Mouse (Mus musculus) layer of hippocampus, adult 8-10 months (tissue): Measurements from ENCODE around the gene C8g. TPM values are rescaled to one million over a fixed set of nuclear protein-coding genes. Genes with fewer than 3 reads are reported as not detected.
A peak's percentile ranks its signal among the peaks of the same experiment; 100 is the strongest.

ENCODE experiments used
- DNase-seq, 2 experiments: peaks; one replicate each; pipeline ENCODE4 v3.0.0; 2022; ENCODE audit warnings: low spot score in 2 of 2
- total RNA-seq, 4 experiments: library from RNA; stranded (reverse); gene quantifications; 2 replicates each; pipeline ENCODE4 v1.2.4; 2022

The C8g gene
- total RNA-seq, 4 experiments from 2014 or later: 0.77 to 1.4 (median 1.2) TPM

DNA sequence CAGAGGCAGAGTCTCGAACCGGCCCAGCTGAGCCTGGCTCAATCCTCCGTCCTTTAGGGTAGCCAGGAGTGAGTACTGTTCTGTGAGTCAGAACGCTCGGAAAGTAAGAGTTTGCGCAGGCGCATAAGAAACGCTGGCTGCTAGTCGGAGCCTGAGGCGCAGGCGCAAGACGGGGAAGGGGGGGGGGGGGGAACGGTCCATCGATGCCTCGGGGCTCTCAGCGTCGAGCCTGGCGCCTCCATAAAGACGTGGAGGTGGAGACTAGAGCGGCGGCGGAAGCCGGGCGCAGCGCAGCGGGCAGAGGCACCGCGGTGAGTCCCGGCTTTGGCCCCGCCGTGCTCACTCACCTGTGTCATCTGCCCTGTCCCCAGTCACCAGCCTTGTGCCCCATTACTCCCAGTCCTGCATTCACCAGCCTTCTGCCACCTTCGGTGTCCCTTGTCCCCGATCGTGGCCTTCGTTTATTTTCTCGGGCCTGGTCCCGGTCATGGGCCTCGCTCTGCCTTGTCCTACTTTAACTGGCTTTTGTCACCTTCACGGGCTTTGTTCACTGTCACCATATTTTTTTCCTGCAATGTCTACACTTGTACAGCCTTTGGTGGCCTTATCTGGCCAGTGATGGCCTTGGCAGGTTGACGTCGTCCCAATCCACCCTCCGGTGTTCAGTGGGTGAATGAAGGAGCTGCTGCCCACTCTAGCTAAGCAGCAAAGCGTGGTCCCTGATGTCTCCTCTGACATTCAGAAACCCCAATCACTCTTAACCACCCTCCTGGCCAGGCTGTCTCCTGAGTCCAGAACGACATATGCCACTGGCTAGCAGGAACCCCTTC lies 728 bp downstream of the C8g start, which contains the start of gene Fbxw5:
Gene Fbxw5 (plus strand): TSS at position 175 of the 830 bp plus-strand sequence.
- DNase-seq: peak; percentile 72 to 80

DNA sequence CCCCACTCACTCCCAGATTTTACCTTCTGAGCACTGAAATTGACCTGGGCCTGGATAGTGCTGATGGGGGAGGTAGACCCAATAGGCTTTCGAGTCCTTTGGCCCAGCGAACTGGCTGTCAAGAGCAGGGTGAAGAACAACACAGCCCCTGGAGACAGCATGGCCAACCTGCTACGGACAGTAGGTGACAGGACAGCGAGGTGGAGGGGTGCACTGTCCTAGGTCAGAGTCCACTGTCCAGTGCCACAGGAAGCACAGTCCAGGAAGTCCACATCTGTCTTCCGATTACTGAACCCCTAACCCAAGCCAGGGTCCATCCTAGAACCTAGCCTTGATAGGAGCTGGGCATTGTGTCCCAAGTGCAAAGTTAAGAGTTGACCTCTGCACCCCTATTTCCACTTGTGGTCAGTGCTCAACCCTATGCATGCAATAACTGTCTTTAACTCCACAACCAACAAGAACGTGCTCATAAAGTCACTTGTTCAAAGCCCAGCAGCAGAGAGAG lies 1.4 kb downstream of the C8g start:
- no peak for DNase-seq

DNA sequence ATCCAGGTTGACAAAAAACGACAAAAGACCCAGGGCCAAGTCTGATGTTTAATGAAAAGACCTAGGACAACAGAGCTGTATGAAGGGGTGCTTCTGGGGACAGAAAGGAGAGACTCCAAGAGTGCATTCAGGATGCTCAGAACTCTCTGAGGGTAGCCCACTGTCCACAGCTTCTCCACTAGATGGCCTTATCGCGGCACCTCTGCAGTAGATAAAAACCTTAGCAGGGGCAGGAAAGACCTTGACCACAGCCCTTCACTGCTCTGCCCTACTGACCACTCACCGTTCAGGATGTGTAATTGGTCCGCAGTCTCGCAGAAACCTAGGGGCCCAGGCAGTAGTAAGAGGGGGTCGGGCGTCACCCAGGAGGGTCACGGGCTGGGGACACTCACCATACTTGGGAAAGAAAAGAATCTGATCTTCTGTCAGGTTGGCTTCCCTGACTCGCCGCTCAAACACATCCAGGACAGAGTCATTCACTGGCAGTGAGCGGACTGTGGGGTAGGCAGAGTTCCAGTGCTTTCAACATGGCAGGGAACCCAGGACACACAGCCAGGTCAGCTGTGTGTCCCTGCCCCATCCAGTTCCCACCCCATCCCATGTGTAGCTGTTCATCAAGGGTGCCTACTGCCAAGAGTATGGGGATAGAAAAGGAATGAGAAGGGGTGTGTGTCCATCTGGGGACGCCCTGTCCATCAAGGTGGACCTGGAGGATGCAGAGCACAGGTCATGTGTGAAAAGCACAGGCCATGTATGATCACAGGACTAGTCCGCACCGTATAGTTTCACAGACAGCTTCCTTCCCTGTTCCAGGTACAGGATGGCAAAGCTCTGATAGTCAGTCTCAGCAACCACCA lies 2.7 kb downstream of the C8g start:
- no peak for DNase-seq

DNA sequence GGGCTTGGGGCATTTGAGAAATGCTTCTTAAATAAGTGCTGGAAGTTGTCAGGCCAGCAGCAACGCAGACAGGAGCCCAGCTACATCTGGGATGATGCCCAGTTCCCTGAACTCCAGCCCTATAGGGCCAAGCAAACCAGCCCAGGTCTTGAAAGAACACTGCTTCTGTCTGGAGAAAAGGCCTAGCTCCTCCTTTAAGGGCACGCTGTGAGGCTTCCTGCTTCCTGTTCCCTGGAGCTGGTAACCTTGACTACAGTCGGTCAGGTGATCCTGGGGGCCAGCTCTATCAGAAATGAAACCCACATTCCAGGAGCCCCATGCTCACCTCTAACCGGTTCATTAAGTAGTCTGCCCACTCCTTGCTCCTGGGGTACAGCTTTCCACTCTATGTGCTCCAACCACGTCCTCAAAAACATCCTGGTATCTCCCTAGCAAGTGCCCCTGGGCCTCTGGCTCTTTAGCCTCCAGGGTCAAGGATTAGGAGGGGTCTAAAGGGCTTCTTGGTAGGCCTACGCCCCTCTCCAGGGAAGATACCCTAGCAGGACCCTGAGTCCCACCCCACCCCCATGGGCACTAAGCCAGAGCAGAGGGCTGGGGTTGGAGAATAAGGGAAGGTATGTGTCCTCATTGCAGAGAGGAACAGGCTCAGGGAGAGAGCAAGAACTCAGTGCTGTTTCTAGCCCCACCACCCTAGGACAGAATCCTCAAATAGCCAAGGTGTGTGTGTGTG lies 3.5 kb downstream of the C8g start:
- DNase-seq: no peak

DNA sequence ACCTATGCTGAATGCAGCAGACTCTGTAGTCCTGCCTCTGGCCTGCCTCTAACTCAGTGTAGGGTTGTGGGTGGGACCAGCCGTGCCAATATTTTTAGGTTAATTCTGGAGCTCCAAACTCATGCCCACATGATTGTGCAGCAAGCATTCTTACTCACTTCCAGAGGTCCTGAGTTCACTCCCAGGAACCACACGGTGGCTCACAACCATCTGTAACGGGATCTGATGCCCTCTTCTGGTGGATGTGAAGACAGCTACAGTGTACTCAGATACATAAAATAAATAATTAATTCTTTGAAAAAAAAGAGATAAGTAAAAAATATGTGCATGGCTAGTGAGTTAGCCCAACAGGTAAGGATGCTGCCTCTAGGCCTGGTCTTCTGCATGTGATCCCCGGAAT lies 5.1 kb downstream of the C8g start:
- DNase-seq: no peak

DNA sequence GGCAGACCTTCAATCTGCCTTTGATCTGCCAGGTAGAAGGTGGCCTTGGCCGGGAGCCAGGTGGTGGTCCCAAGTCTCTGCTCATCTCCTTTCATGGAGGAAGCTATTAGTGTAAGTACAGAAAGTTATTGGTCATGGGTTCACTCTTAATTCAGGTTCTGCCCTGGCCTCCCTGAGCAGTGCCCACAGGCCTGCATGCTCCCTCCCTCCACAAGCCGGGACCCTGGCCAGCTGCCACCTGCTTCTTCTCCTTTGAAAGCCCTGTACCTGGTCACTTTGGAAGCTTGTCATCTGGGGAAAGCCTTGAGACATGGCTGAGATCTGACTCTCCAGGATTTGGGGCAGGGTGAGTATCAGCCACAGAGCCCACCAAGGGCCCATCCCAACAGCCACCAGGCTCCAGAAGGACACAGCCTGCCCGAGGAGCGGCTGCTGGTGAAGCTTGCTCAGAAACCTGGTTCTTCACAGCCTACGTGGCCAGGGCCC lies 8.0 kb downstream of the C8g start, which contains the start of gene Lcn12:
Gene Lcn12 (minus strand): TSS at position 436 of the 486 bp plus-strand sequence.
- DNase-seq: no peak

DNA sequence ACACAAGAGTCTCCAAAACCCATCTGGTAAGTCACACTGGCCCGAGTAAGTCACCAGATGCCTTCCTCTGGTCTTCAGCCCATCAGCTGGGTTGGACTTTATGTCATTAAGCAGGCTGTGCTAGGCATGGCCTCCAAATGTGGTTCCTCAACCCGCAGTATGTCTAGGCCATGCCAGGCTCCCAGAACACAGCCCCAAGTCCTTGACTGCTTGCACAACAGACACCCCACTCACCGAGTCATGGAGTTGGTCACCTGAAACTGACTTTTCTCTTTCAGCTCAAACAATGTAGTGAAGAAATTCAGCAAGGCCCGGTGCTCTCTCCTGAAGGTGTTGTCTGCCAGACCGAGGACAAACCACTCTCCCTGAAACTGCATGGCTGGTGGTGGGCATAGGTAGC lies 8.5 kb downstream of the C8g start:
- no peak for DNase-seq

DNA sequence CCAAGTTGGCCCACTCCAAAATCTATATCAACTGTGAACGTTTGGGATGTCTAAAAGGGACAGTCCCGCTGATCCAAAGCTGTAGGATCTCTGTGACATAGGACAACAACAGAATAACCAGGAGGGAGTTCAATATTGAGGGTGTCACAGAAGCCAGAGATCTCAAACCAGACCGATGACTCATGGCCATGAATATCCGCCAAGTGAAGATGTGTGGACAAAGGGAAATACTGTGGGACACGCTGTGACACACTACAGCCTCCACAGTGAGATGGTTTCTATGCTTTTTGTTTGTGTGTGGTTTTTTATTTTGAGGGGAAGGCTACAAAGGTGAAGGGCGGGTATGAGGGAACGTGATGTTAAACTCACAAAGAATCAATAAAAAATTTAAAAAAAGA lies 12.8 kb downstream of the C8g start:
- DNase-seq: no peak

DNA sequence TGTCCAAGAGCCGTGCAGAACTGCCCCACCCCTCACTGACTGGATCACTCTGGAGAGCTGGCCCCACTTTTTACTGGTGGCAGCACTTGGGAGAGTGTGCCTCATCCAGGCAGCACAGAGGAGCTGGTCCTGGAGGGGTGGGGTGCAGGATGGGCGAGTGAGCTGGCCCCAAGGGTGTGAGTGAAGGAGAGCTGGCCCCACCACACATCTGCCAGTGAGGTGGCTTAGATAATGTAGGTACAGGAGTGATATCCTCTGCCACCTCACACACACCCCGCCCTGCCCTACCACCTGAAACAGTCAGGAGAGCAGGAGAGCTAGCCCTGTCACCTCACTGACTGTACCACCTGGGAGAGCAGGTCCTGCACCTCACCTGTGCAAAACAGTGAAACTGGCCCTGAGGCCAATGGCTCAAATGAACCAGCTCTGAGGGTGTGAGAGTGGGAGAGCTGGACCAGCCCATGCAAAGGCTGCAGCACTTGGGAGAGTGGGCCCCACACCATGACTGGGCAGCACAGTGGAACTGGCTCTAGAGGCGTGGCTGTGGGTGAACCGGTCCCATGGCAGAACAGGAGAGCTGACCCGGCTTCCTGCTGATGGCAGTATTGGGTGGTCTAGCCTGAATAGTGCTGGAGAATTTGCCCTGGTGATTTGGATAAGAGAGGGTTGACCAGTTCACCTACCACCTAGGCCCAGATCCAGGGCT lies 13.4 kb downstream of the C8g start:
- no peak for DNase-seq

DNA sequence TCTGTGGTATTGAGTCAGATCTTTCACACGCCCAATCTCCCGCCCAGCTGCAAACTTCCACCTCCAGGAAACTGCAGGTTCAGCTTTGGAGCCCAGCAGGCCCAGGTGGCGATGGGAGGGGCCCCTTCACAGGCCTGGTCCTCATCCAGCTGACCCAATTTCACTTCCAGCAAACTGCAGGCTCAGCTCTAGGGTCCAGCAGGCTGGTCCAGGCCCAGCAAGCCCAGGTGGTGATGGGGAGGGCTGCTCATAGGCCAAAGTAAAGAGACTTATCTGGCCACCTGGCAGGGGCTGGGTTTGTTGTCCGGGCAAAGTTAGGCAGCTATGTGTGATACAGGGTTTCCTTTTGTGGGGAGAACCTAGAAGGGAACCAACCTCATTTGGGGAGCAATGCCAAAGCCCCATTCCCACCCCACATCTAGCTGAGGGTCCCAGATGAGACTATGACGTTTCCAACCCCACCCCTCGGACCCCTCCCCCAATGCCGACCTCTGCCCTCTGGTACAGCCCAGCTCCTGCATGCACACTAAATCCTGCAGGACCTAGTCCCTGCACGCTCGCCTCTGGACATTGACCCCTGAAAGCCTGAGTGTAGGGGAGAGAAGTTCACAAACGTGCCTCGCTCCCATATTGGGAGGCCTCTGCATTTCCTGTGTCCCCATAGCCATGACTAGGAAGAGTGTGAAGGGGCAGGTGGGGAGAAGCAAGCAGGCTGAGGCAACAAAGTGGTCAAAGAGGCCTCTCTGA lies 16.4 kb downstream of the C8g start:
- no peak for DNase-seq

DNA sequence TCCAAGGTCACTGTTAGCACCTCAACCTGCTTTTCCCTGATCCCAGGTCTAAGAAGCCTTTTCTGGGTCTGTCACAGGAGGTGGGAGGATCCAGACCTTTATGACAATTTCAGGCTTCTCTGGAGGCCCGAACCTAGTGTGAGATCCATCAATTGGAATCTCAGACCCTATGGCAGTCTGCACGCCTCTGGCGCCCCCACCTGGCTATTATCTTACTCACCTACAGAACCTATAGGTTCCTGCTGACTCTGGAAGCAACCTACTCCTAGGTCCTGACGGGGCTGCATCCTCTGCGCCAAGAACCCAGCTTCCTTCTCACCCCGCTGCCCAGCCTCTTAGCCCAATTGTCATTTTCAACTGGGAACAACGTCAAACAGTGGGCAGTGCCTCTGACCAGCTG lies 18.6 kb downstream of the C8g start:
- DNase-seq: no peak

DNA sequence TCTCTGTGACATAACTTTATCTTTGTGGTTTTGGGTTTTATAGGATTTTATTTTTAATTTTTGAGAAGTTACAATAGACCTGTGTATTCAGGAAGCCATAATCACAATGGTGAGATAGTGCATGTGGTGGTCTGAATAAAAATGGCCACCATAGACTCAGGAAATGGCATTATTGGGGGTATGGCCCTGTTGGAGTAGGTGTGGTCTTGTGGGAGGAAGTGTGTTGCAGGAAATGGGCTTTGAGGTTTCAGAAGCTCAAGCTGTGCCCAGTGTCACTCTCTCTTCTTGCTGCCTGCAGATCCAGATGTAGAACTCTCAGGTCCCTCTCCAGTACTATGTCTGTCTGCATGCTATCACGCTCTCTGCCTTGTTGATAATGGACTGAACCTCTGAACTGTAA lies 21.0 kb downstream of the C8g start:
- no peak for DNase-seq

DNA sequence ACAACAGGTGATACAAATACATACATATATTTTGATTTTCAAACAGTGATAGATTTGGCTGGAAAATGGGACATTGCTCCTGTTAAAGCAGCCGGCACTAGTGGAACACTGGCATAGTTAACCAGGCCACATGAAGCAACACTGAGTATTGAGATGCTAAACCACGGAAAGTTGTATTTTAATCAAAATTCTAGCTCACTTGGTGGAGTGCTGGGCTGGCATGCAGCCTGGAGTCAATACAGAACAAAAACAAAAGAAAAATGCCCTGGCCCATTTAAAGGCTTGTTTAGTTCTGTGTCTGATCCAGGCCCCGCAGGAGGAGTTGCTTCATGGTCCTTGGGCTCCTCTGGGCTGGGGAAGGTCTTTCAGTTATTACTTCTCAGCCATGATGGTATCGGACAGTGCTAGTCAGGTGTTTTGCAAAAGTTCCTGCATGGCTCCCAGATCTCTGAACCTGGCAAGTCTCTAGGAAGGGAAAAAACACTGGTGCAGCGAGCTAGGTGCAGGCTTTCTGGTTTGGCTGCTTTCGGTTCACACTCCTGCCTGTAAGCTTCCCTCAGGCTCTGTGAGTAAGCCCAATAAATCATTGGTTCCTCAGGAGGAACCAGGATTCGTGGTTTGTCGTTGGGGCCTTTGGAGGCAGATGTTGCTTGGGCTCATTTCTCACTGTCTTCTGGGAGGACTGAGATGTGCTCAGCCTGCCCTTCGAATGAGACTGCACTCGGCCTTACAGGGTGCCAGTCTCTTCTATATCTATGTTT lies 21.8 kb downstream of the C8g start:
- no peak for DNase-seq

DNA sequence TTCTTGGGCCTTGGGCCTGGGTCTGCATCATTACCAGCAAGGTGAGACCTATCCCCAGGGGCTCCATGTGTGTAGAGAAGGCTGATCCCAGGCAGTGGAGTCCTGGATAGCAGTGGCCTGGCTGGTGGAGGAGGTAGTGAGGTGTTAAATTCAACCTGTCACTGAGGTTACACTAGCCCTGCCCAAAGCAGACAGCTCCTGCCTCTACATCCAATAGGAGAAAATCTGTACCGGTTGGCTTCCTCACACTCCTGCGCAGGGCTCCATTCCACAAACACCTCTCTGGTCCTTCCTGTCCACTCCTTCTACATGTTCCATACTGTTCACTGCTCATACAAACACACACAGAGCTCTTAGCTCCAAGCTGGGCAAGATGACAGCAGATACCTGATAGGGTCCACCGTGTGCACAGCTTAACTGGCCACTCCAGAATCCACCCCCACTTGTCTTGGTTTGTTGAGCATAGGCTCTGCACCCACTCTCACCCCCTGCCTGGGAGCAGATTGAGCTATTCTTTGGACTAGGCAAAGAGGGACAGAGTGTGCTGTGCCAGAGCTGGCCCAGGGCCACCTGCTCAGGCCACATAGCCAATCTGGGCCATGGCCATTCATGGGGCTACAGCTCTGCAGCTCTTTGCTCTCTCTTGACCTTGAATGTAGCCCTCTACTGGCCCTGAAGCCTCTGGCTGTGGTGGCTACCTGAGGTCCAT lies 23.4 kb downstream of the C8g start:
- peak; percentile 59 to 71 for DNase-seq

DNA sequence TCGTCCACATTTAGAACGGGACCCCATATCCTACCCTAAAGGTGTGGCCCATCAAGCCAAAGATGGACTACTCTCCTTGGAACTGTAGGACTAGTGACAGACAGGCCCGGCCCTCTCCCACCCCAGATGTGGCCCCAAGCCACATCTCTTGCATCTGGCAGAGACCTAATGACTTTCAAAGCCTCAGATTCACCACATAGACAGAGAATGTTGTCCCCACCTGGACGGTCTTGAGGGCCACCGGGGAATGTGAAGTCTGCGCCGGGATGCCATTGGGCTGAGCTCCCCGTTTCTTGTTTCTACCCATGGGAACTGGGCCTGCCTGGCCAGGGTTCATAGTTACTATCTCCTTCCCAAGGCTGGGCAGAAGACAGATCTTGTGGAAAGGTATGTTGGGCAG lies 24.0 kb downstream of the C8g start:
- DNase-seq: no peak

DNA sequence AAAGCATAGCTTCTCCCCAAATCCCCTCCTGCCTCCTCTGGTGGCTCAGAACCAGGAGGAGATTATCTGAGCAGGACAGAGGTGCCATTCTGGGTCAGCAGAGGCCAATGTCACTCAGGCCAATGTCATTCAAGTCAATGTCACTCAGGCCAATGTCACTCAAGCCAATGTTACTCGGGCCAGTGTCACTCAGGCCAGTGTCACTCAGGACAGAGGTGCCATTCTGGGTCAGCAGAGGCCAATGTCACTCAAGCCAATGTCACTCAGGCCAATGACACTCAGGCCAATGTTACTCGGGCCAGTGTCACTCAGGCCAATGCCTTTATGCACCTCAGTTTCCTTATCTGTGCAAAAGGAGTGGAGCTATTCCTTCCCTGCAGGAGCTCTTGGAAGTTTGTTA lies 29.0 kb downstream of the C8g start:
- DNase-seq: no peak

DNA sequence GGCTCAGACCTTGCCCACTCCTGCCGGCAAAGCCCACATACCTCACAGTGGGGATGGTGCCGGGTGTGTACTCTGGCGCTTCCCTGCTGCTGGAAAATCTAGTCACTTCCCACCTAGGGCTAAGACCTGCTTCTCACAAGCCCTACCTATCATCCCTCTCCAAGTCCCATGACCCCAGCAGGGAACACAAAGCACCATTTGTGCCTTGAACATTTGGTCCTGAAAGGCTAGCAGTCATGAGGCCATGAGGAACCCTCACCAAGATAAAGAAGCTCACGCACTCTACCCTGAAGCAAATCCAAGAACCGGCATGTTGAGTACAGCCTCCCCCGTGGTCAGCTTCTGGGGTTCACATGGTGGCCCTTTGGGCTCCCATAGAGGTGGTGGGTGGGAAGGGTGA lies 31.6 kb downstream of the C8g start, which contains the start of gene Ptgds:
Gene Ptgds (minus strand): TSS at position 78 of the 400 bp plus-strand sequence.
- no peak for DNase-seq
